Mouse (Mus musculus) v-Abl transformed pro-B cells (cell line): ENCODE data around the gene Txnip.

Experiments
- in situ Hi-C, 2 experiments: fragments of 400-800 bp; cut with MboI; formaldehyde crosslinking; loops; one replicate each; pipeline ENCODE4 v1.15.1; 2025; ENCODE audit not compliant: unreplicated experiment in 2 of 2

The Txnip gene

GRCm38 (mm10) chr3:96564633-96565032 is 6.9 kb downstream of the Txnip start:
- in situ Hi-C loops: no loop called here

GRCm38 (mm10) chr3:96565105-96565504 is 7.3 kb downstream of the Txnip start:
- in situ Hi-C loops: no loop called here

GRCm38 (mm10) chr3:96566661-96567450 is 9.1 kb downstream of the Txnip start:
- in situ Hi-C loops: no loop called here

- in situ Hi-C loops: no loop called here
Observed at GRCm38 (mm10) chr3:96568605-96569004, 10.8 kb downstream of the Txnip start.

- in situ Hi-C loops: no loop called here
Observed at GRCm38 (mm10) chr3:96569506-96569905, 11.7 kb downstream of the Txnip start.

- in situ Hi-C loops: no loop called here
Observed at GRCm38 (mm10) chr3:96569966-96570605, 12.3 kb downstream of the Txnip start.

GRCm38 (mm10) chr3:96570643-96571042 is 12.9 kb downstream of the Txnip start:
- in situ Hi-C loops: no loop called here

GRCm38 (mm10) chr3:96571336-96571735 is 13.6 kb downstream of the Txnip start:
- in situ Hi-C loops: no loop called here

- in situ Hi-C loops: no loop called here
Observed at GRCm38 (mm10) chr3:96571896-96572698, 14.3 kb downstream of the Txnip start.

GRCm38 (mm10) chr3:96573611-96574511 is 16.1 kb downstream of the Txnip start:
- in situ Hi-C loops: no loop called here

- in situ Hi-C loops: no loop called here
Observed at GRCm38 (mm10) chr3:96575272-96575984, 17.7 kb downstream of the Txnip start.

- in situ Hi-C loops: no loop called here
Observed at GRCm38 (mm10) chr3:96576005-96576658, 18.4 kb downstream of the Txnip start.

- in situ Hi-C loops: no loop called here
Observed at GRCm38 (mm10) chr3:96576690-96577541, 19.2 kb downstream of the Txnip start, which contains the start of gene Gm16253. Gene Gm16253 (plus strand): TSS chr3:96576984.

GRCm38 (mm10) chr3:96577566-96577965 is 19.8 kb downstream of the Txnip start:
- in situ Hi-C loops: no loop called here

GRCm38 (mm10) chr3:96578561-96579238 is 20.9 kb downstream of the Txnip start:
- in situ Hi-C loops: no loop called here

GRCm38 (mm10) chr3:96579239-96579750 is 21.5 kb downstream of the Txnip start:
- in situ Hi-C loops: no loop called here

- in situ Hi-C loops: loop anchor here (5.0 kb wide), 4 partner anchors 33 to 62 kb away; no protein-coding TSS in a partner anchor
Observed at GRCm38 (mm10) chr3:96579885-96580454, 22.2 kb downstream of the Txnip start.
